Mouse (Mus musculus): ENCODE data around the gene Pou5f1.
A peak's percentile ranks its signal among the peaks of the same experiment; 100 is the strongest.

The Pou5f1 gene

DNA sequence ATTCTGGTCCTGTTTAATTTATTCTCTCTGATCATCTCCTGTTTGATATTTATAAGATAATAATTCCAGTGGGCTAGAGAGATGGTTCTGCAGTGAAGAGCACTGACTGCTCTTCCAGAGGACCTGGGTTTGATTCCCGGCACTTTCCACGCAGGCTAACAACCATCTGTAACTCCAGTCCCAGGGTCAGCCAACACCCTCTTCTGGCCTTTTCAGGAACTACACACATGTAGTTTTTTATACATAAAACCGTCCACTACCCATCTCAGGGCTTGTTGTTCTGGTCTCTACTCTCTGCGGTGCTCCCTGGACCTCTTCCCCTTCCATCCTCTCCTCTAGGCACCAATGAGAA lies 44.3 kb downstream of the Pou5f1 start:
- DNase-seq (ENCODE audit: low spot score): no peak

GRCm38 (mm10) chr17:35550871-35551270 lies 45.1 kb downstream of the Pou5f1 start:
- DNase-seq (ENCODE audit: low spot score): no peak

DNA sequence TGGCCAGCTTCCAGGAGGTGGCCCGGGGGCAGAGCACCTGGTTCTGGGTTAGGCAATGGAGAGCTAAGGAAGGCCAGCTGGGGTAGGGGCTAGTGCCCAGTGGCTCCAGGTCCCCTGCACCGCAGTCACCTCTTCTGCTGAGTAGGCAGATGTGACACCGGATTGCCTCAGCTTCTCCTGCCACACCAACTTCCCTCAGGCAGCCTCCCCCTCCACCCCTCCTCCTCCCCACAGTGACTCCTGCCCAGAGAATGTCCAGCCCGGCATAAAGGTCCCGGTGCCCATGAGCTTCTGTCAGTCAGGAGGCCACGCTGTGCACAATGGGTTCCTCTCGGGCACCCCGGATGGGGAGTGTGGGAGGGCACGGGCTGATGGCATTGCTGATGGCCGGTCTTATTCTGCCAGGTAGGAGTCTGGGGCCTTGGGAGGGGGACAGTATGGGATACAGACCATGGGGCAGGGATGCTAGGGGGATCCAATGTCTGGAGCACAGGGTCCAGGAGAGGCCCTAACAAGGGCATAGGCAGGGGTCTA lies 46.1 kb downstream of the Pou5f1 start, which contains the start of gene Cdsn:
Cdsn (plus strand) TSS at position 248 of the 534 bp plus-strand sequence.
- no peak for DNase-seq (ENCODE audit: low spot score)

DNA sequence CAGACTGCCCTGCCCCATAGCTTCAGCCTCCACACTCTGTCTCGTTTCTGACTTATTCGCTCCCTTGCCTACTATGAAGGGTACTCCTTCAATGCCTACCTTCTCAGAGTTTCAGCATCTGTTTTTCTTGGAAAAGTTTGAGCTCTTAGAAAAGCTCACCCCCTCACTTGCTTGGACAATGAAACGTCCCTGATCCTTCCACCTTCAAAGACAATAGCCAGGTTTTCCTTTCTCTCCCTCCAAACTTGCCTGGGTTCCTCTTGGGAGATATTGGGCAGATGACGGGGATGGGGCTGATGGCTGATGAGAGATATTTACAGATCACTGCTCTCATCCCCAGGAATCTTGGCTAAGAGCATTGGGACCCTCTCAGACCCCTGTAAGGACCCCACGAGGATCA lies 48.5 kb downstream of the Pou5f1 start:
- no peak for DNase-seq (ENCODE audit: low spot score)

- DNase-seq (ENCODE audit: low spot score): no peak
Observed at GRCm38 (mm10) chr17:35554761-35555397, 49.1 kb downstream of the Pou5f1 start.

GRCm38 (mm10) chr17:35556186-35556765 lies 50.5 kb downstream of the Pou5f1 start:
- no peak for DNase-seq (ENCODE audit: low spot score)

- DNase-seq (ENCODE audit: low spot score): peak; percentile 71
Observed at GRCm38 (mm10) chr17:35556812-35557211, 51.0 kb downstream of the Pou5f1 start.

DNA sequence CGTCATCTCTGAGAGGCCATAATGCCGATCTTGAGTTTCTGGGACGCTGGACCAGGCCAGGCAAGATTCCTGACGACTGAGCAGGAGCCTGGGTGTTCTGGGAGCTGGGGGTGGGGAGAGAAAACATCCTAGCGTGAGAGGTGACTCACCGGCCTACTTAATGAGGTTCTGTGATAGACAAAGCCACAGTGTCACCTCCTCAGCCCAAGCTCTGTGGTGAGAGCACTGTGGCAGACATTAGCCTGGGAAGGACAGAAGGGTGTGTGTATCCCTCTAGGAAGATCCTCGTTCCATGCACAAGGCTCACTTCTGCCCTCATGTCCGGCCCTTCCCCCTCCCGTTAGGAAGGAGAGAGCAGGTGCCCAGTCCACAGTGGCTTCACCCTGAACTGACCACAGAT lies 51.5 kb downstream of the Pou5f1 start:
- DNase-seq (ENCODE audit: low spot score): no peak

DNA sequence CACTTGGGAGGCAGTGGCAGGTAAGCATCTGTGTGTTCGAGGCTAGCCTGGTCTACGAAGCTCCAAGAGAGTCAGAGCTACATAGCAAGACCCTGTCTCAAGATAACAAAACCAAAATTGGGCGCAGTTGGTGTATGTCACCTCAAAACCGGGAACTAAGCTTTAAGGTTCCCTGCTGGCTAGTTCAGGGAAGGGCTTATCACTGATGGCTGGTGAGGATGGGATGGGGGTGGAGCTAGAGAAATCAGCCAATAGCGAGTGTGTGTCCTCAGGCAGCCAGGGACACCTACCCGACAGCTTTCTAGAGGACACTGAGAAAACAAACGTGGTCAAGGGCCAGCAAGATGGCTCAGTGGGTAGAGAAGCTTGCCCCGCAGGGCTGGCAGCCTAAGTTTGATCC lies 52.4 kb downstream of the Pou5f1 start:
- no peak for DNase-seq (ENCODE audit: low spot score)

All from embryo, embryonic 10 days (tissue).